Mouse (Mus musculus): Measurements from ENCODE around the gene Ranbp2. TPM values are rescaled to one million over a fixed set of nuclear protein-coding genes. Genes with fewer than 3 reads are reported as not detected.
A peak's percentile ranks its signal among the peaks of the same experiment; 100 is the strongest.
"Not testable (repeated sequence)": the region's sequence is repeated elsewhere in the genome, so short reads cannot be mapped to it uniquely, and the experiment has no call there.

Ranbp2 gene
- polyA plus RNA-seq, 1 experiment, result 0.51 TPM

DNA sequence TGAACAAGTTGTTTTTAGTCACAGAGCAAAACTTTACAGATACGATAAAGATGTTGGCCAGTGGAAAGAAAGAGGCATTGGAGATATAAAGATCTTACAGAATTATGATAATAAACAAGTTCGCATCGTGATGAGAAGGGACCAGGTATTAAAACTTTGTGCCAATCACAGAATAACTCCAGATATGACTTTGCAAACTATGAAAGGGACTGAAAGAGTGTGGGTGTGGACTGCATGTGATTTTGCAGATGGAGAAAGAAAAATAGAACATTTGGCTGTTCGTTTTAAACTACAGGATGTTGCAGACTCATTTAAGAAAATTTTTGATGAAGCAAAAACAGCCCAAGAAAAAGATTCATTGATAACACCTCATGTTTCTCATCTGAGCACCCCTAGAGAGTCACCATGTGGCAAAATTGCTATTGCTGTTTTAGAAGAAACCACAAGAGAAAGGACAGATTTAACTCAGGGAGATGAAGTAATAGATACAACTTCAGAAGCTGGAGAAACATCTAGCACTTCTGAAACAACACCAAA lies 33.3 kb downstream of the Ranbp2 start:
- no peak for TF ChIP-seq FLI1 (IDR thresholded peaks at IDR 0.05; ENCODE audit: low read length)
- no peak for TF ChIP-seq GATA1 (IDR thresholded peaks at IDR 0.05; ENCODE audit: borderline replicate concordance, low read length)
- Histone ChIP-seq H3K4me1 (no peaks in the 10 kb centered on the region), H3K36me3 (replicated peaks; ENCODE audit: low read length) (peaks cover 99% of the 10 kb centered on the region), H3K9me3 (no peaks in the 10 kb centered on the region), H3K4me3 (replicated peaks) (no peak overlapping the region), H3K27me3 (replicated peaks) (no peaks in the 10 kb centered on the region)

- Histone ChIP-seq H3K36me3 (replicated peaks; ENCODE audit: low read length) (peaks cover 89% of the 10 kb centered on the region), H3K4me1 (no peaks in the 10 kb centered on the region), H3K4me3 (replicated peaks) (no peak overlapping the region), H3K9me3 (no peaks in the 10 kb centered on the region), H3K27me3 (replicated peaks) (no peaks in the 10 kb centered on the region)
- TF ChIP-seq GATA1 (IDR thresholded peaks at IDR 0.05; ENCODE audit: borderline replicate concordance, low read length) (no peak), FLI1 (IDR thresholded peaks at IDR 0.05; ENCODE audit: low read length) (no peak)
These were observed 44.3 kb downstream of the Ranbp2 start for GRCm38 (mm10) chr10:58491031-58491430.

GRCm38 (mm10) chr10:58495637-58496036 lies 48.9 kb downstream of the Ranbp2 start:
- Histone ChIP-seq H3K36me3 (replicated peaks; ENCODE audit: low read length) (peaks cover 52% of the 10 kb centered on the region), H3K4me3 (replicated peaks) (no peak overlapping the region), H3K27me3 (replicated peaks) (no peaks in the 10 kb centered on the region), H3K4me1 (peaks cover 17% of the 10 kb centered on the region), H3K9me3 (no peaks in the 10 kb centered on the region)
- TF ChIP-seq GATA1 (IDR thresholded peaks at IDR 0.05; ENCODE audit: borderline replicate concordance, low read length), result no peak
- no peak for TF ChIP-seq FLI1 (IDR thresholded peaks at IDR 0.05; ENCODE audit: low read length)

DNA sequence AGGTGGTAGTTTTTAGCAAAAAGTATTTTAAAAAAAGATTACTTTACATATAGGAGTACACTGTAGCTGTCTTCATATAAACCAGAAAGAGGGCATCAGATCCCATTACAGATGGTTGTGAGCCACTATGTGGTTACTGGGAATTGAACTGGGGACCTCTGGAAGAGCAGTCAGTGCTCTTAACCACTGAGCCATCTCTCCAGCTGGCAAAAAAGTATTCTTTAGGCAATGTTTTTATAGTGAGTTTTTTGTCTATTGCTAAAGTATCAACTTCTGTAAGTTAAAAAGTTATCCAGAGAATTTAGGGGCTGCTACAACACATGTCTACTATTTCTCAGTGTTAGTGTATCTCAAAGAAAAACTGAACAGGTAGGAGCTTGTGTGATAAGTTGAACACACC lies 50.0 kb downstream of the Ranbp2 start:
- Histone ChIP-seq H3K9me3 (no peaks in the 10 kb centered on the region), H3K4me1 (peaks cover 17% of the 10 kb centered on the region), H3K36me3 (replicated peaks; ENCODE audit: low read length) (peaks cover 41% of the 10 kb centered on the region), H3K4me3 (replicated peaks) (peak overlapping the region; percentile 97), H3K27me3 (replicated peaks) (no peaks in the 10 kb centered on the region)
- TF ChIP-seq FLI1 (IDR thresholded peaks at IDR 0.05; ENCODE audit: low read length) (no peak), GATA1 (IDR thresholded peaks at IDR 0.05; ENCODE audit: borderline replicate concordance, low read length) (no peak)

DNA sequence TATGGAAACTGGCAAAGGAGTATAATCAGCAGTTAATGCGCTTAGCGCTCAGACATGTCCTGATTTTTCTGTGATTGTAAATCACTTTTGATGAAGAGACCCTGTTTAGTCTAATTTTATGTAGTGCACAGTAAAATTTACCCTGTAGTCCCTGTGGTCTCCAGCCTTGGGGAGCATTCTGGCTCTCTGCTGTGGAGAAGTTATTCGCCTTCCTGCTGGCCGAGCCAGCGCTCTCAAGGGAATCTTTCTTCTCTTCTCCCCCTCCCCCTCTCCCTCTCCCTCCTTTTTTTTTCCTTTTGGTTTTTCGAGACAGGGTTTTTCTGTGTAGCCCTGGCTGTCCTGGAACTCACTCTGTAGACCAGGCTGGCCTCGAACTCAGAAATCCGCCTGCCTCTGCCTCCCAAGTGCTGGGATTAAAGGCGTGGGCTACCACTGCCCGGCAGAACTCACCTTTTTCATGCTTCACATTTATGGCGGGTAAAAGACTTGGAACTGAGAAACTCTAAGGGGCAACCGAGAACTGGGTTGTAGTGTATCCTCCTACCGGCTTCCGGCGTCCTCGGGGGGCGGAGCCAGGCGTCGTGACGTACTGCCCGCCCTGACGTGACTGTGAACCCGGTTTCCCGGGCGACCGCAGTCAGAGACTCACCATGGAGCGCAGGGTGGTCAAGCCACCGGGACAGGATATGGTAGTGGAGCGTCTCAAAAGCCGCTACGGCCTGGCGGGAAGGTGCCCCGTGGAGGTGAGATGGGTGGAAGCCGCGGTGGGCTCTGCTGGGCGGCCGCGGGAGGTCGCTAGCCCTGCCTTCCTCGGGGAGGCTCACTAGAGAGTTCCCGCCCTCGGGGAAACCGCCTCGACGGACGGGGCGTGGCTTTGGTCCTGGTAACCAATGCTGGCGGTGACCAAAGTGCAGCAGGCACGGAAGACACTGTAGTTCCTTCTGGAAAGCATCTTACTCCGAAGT lies 50.9 kb downstream of the Ranbp2 start, which contains the start of gene Ccdc138:
TSS of gene Ccdc138 (plus strand) at position 629 of the 965 bp plus-strand sequence.
- Histone ChIP-seq H3K36me3 (replicated peaks; ENCODE audit: low read length) (peaks cover 32% of the 10 kb centered on the region), H3K27me3 (replicated peaks) (no peaks in the 10 kb centered on the region), H3K9me3 (no peaks in the 10 kb centered on the region), H3K4me3 (replicated peaks) (peak within 1 kb of the TSS; percentile 97), H3K4me1 (peaks cover 17% of the 10 kb centered on the region)
- no peak for TF ChIP-seq GATA1 (IDR thresholded peaks at IDR 0.05; ENCODE audit: borderline replicate concordance, low read length)
- TF ChIP-seq FLI1 (IDR thresholded peaks at IDR 0.05; ENCODE audit: low read length), result no peak

- Histone ChIP-seq H3K27me3 (replicated peaks) (no peaks in the 10 kb centered on the region), H3K36me3 (replicated peaks; ENCODE audit: low read length) (peaks cover 23% of the 10 kb centered on the region), H3K9me3 (no peaks in the 10 kb centered on the region), H3K4me1 (peaks cover 17% of the 10 kb centered on the region), H3K4me3 (replicated peaks) (peak overlapping the region; percentile 97)
- TF ChIP-seq FLI1 (IDR thresholded peaks at IDR 0.05; ENCODE audit: low read length) (no peak), GATA1 (IDR thresholded peaks at IDR 0.05; ENCODE audit: borderline replicate concordance, low read length) (no peak)
These were observed 51.8 kb downstream of the Ranbp2 start for GRCm38 (mm10) chr10:58498516-58498915.

GRCm38 (mm10) chr10:58529358-58529757 lies 82.6 kb downstream of the Ranbp2 start:
- H3K4me1 ChIP-seq, result no peaks in the 10 kb centered on the region
- TF ChIP-seq FLI1 (IDR thresholded peaks at IDR 0.05; ENCODE audit: low read length), result no peak
- no peaks in the 10 kb centered on the region for H3K27me3 ChIP-seq (replicated peaks)
- H3K4me3 ChIP-seq (replicated peaks), result no peak overlapping the region
- H3K36me3 ChIP-seq (replicated peaks; ENCODE audit: low read length), result peaks cover 13% of the 10 kb centered on the region
- no peaks in the 10 kb centered on the region for H3K9me3 ChIP-seq

DNA sequence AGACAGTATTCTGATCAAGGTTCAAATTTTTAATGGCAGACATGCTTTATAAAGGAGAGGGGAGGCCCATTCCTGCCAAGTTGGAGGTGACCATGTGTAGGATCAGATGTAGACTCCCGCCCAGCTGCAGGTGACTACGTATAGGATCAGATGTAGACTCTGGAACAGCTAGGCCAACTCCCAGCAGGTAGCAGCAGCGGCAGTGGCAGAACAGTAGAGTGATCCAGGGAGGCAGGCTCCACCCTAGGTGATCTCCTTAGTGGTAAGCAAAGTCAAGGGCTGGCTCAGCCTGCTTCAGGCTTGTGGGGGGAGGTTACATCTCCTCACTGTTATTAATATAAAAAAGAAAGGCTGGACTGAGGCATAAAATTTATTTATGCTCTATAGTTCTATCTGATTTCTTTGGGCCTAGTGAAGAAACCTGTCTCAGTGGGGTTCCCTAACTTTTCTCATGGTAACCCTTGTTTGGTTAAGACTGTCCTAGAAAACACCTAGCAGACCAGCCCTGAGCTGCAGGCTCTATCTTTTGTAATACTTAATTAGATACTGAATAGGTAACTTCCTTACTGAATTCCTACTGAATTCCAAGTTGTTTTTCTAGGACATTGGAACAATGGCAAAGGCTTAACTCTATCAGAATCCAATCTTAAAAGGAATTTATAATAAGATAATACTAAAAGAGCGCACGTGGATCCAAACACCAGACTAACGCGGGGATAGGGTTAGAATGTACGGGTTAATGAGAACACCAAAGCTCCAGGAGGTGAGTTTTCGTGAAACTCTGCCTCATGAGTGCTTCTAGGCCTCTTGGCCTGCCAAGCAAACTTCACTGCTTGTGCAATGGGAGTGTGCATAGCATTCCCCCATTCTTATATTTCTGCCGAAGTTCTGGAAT lies 84.4 kb downstream of the Ranbp2 start:
- Histone ChIP-seq H3K4me1 (no peaks in the 10 kb centered on the region), H3K36me3 (replicated peaks; ENCODE audit: low read length) (peaks cover 9% of the 10 kb centered on the region), H3K27me3 (replicated peaks) (no peaks in the 10 kb centered on the region), H3K4me3 (replicated peaks) (no peak overlapping the region), H3K9me3 (no peaks in the 10 kb centered on the region)
- TF ChIP-seq FLI1 (IDR thresholded peaks at IDR 0.05; ENCODE audit: low read length) (no peak), GATA1 (IDR thresholded peaks at IDR 0.05; ENCODE audit: borderline replicate concordance, low read length) (no peak)

- no peak overlapping the region for H3K4me3 ChIP-seq (replicated peaks)
- H3K4me1 ChIP-seq, result no peaks in the 10 kb centered on the region
- H3K9me3 ChIP-seq, result no peaks in the 10 kb centered on the region
- no peaks in the 10 kb centered on the region for H3K27me3 ChIP-seq (replicated peaks)
- H3K36me3 ChIP-seq (replicated peaks; ENCODE audit: low read length), result peaks cover 9% of the 10 kb centered on the region
- no peak for TF ChIP-seq FLI1 (IDR thresholded peaks at IDR 0.05; ENCODE audit: low read length)
- no peak for TF ChIP-seq GATA1 (IDR thresholded peaks at IDR 0.05; ENCODE audit: borderline replicate concordance, low read length)
These were observed 85.5 kb downstream of the Ranbp2 start for GRCm38 (mm10) chr10:58532177-58532576.

DNA sequence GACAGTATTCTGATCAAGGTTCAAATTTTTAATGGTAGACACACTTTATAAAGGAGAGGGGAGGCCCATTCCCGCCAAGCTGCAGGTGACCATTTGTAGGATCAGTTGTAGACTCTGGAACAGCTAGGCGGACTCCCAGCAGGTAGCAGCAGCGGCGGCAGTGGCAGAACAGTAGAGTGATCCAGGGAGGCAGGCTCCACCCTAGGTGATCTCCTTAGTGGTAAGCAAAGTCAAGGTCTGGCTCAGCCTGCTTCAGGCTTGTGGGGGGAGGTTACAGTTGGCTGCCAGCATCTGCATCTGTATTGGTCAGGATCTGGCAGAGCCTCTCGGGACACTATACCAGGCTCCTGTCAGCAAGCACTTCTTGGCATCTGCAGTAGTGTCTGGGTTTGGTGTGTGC lies 89.6 kb downstream of the Ranbp2 start:
- H3K36me3 ChIP-seq (replicated peaks; ENCODE audit: low read length), result peaks cover 10% of the 10 kb centered on the region
- H3K4me1 ChIP-seq; H3K9me3 ChIP-seq; H3K4me3 ChIP-seq (replicated peaks); H3K27me3 ChIP-seq (replicated peaks): not testable (repeated sequence)

Measured in megakaryocyte, embryonic 14.5 days (primary cell).